Mouse (Mus musculus) adrenal gland, postnatal 10 days (tissue): Measurements from ENCODE around the gene Ercc6l. TPM values are rescaled to one million over a fixed set of nuclear protein-coding genes. Genes with fewer than 3 reads are reported as not detected.

Source experiments
- DNase-seq: peaks from one replicate; pipeline ENCODE4 v3.0.0; 2021; ENCODE audit warnings: mixed read lengths
- long read RNA-seq, 2 experiments: library from polyadenylated mRNA; stranded (forward); transcript quantifications; one replicate each; pipeline ENCODE4 v2.0.0; 2021
- total RNA-seq, 2 experiments: library from RNA; stranded (reverse); gene quantifications; 2 replicates each; pipeline ENCODE4 v1.2.3; 2021

Gene Ercc6l
- total RNA-seq: 1 to 10 TPM; 2.4 to 3.1 TPM
- long read RNA-seq, experiment 1, full-length matches to known transcripts: 1 of 1 reads
- long read RNA-seq, experiment 1, partial matches to known transcripts: 0 of 1 reads
- long read RNA-seq, experiment 1, other reads (novel, unspliced or antisense): 0 of 1 reads
- long read RNA-seq, experiment 2, full-length matches to known transcripts: 2 of 2 reads
- long read RNA-seq, experiment 2, partial matches to known transcripts: 0 of 2 reads
- long read RNA-seq, experiment 2, other reads (novel, unspliced or antisense): 0 of 2 reads

DNA sequence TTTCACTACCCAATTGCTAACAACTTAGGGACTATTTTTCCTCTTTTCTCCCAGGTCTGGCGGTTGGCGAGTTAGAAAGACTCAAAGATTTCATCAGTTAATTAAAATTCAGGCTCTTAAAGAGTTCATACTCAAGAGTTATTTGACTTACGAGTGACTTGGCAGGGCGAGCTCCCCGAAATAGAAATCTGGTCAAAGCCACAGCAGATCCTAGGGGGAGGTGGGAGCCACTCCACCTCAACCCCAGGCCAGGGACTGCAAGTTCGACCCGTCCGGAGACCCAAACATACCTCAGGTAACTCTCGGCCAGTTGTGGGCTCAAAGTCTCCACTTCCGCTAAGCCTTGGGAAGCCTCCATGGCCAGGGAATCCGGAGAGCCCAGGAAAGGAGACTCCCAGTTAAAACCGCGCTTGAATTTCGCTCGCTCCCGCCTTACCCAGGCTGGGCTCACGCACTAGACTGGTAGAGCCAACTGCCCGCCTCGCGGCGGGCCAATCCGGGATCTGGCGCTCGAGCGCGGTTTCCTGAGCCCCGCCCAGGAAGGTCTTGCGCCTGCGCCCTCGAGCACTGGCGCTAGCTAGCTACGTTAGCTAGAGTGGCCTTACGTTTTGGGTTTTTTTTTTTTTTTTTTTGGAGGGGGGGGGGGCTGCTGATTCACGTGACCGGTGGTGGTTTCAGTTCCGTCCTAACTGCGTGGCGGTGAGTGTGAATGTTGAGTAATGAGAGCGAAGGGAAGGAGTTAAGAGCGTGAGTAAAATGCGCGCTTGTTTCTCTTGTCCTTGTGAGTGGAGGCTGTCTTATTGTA lies at the start of gene Ercc6l:
Ercc6l (minus strand) TSS at position 474 of the 805 bp plus-strand sequence.
- peak; percentile 93 for DNase-seq

DNA sequence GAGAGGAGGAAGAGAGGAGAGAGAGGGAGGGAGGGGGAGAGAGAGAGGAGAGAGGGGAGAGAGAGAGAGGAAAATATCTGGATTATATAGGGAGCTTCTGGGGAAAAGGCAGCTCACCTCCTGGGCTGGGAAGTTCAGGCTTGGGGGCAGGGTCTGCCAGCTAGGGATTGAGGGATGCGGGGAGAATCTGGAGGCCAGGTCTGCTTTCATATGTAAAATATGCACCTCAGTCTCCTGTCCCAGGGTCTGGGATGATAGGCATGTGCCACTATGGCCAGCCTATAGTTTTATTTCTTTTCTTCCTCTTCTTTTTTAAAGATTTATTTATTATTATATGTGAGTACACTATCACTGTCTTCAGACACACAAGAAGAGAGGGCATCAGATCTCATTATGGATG lies 33.9 kb upstream of the Ercc6l start:
- DNase-seq: no peak

DNA sequence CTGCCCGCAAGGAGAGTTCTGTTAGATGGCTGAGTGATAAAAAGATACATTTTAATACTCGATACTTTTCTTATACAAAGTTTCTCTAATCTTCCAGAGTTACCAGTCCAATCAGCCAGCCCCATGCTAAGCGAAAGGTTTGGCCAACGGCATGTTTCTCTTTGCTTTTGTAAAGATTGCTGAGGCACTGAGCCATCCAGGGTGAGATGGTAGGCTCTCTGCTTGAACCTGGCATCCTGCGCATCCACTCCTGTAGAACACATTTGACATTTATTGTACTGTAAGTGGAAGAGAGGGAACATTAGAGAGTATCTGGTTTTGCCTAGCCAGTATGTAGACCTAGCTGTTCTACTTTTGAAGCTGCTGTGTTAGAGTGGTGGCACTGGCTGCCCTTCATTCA lies 32.7 kb upstream of the Ercc6l start:
- no peak for DNase-seq

DNA sequence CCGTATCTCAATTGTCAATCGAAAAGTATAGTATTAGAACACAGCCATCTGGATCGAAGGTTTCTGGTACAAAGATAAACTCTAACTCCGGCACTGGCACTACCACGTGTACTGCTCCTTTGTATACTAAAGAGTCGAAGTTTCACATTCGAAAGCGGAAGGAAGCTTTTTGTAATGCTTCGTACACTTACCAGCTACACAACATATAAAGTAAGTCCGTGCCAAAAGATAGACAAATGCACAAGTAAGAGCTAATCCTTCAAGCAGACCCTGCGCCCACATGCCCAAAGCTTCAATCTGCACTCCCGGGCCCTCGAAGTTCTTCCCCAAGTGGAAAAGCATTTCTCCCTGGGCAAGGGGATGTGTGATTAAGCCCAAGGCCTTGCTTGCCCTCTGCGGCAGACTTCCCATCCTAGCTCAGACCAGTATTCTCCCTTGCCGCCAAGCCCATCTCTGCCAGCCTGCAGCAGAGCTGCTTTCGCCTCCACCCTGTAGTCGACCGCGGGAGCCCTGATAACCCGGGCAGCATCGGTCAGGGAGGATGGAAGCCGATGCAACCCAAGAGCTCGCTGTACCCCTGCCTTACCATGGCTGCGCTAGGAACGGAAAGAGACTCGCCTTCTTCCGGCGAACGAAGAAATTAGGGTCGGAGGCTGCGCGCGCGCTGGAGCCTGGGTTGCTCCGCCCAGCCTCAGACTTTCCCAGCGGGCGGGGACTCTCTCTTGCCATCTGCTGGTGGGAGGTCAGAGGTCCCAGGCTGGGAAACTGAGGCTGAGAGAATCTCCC lies 32.0 kb upstream of the Ercc6l start, which contains the start of gene Rps4x:
Rps4x (minus strand) TSS at position 683 of the 786 bp plus-strand sequence.
- DNase-seq: peak; percentile 87

DNA sequence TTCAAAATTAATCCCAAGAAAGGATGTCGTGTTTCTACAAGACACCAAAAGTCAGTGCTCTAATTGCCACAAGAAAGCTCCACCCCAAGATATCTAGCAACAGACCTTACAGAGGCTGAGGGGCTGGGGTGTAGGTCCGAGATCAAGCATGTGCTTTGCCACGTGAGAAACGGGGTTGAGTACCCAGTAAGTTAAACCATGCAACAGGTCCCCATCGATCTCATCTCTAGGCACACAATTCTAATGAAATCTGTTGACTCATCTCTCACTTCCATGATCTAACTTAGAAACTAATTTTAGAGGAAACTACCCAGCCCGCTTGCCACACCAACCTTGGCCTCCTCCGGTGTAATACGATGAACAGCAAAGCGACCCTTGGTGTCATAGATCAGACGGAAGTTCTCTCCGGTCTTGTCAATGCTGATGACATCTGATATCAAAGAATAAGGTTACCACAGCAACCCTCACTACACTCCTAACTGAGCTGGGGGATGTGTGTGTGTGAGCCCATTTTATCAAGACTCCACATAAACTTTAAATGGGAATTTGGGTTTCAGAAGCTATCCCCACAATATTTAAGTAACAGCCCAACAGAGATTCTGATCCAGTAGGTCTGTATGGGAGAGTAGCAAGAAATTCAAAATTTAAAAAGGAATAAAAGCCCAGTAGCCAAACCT lies 30.3 kb upstream of the Ercc6l start:
- DNase-seq: no peak

DNA sequence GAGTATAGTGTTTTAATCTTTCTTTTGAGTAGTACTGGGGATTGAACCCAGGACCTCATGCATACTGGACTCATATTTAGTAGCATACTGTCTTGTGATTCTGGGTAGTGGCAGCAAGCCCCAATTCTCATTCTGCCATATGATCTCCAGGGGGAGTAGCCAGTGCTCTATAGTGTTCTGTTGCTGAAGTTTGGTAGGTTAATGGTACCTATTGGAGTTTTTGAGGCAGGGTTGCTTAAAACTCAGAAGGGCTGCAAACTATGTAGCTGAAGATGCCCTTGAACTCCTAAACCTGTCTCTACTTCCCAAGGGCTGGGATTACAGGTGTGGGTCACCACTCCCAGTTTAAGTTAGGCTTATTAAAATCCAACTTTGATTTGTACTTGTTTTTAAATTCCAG lies 25.7 kb upstream of the Ercc6l start:
- no peak for DNase-seq

DNA sequence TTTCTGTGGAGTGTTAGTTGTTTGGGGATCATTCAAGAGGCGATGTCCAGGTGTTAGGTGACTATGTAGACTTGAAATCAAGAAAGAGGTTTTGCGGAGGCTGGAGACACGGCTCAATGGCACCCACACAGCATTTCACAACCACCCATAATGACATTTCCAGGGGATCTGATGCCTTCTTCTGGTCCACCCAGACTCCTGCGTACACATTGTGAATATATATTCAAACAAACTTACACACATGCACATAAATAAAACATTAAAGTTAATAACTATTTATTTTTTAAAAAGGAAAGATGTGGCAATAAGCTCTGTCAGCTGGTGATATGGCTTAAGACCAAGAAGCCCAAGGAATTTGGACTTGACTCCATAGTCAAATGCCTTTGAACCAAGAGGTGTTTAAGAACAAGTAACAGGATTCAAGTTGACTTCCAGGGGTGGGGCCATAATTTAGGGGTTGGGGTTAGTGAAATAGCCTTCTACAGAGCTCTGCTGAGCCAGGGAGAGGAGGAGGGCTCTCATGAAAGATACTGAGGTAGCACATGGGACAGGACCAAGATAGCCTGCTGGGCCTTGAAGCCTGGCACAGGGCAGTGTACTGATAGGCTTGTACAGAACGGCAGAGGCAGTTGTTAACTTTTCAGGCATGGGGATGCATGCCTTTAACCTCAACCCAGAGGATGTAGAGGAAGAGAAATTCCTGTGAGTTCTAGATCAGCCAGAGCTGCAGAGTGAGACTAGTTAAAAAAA lies 18.8 kb upstream of the Ercc6l start:
- DNase-seq: no peak

DNA sequence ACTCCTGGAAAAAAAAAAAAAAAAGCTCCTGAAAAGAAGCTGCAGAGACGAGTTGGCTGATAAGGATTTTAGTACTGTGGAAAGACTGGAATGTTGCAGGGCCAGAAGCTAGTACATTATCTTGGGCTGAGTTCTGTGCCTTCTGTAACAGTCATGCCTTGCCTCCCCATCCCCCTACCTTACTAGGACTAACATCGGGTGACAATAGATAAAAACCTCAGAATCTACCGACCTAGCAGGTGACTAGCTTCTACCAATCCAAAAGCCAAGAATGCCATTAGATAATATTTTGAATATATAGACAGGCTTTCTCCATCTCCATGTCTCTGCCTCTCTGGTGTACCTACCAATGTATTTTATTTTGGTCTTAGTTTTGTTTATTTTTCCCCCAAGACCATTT lies 14.0 kb upstream of the Ercc6l start:
- no peak for DNase-seq

DNA sequence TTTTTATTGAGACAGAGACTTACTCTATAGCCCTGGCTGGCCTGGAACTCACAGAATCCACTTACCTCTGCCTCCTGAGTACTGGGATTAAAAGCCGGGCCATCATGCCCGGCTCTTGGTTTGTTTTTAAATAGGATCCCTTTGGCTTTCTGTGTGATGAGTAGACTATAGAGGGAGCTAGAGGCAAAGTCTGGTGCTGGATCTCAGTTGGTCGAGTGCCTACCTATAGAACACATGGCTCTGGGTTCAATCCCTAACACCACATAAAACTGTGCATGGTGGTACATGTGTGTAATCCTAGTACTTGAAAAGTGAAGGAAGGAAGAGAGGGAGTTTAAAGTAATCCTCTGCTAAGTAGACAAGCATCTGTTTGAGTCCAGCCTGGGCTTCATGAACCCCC lies 13.2 kb upstream of the Ercc6l start:
- no peak for DNase-seq

DNA sequence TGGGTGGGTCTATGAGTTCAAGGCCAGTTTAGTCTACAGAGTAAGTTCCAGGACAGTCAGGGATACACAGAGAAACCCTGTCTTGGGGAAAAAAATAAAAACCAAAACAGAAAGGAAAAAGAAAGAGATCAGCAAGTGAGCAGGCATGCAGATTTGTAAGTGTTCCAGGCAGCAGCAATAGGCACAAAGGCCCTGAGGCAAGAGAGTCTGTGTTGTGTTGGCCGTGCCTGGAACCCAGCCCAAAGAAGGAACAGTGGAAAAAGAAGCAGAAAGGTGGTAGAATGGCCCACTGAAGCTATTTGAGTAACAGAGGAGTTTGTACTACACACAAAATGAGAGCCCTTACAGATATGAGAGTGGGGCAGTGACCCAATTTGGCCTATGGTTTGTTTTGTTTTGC lies 12.8 kb upstream of the Ercc6l start:
- DNase-seq: no peak

DNA sequence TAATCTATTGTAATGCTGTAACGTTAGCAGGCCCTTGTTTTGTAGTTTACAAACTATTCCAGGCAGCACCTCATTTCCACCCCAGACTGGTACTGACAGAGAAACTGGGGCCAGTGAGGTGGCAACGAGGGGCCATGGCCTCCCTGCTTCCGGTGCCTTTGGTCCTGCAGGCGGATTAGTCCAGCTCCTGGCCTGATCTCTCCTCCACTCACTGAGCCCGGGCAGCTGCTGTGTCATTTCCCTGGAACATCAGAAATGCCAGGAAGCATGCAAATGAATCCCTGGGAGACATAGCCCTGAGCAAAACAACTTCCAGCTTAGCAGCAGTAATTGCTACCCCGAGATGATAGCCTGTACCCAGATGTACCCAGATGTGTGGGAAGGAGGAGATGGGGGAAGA lies 10.1 kb upstream of the Ercc6l start:
- DNase-seq: no peak

DNA sequence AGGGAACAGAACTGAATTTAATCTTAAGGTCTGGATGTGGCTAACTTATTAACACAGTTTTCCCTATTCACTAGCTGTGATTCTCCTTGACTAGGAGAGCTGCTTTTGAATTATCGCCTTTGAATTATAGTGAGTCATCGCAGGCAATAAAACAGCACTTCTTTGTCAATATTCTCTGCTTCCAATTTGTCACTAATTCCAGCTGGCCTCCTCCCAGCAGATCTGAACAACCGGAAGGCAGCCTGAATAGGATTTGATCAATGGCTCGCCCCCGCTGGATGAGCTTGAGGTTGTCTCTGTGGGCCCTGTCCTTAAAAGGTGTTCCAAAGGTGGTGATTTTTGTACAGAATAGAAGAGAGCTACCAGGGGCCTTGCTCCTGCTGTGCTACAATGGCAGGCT lies 9.6 kb upstream of the Ercc6l start:
- no peak for DNase-seq

DNA sequence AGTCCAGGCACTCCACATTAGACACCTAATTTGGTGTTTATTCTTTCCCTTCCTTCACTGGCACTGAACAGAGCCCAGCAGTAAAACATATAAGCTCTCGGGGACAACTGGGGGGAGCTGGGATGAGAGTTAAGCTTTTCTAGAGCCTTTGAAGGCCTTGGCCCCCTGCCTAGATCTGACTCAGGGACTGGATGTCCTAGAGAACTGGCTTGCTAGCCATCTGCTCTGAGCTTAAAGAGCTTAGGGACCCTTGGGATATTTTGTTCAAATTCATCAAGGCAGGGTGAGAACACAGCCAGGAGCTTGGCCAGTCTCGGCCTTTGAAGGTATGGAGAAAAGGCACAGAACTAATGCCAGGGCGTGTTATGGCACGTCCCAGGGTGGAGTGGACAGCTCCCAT lies 6.6 kb upstream of the Ercc6l start:
- DNase-seq: peak; percentile 61

DNA sequence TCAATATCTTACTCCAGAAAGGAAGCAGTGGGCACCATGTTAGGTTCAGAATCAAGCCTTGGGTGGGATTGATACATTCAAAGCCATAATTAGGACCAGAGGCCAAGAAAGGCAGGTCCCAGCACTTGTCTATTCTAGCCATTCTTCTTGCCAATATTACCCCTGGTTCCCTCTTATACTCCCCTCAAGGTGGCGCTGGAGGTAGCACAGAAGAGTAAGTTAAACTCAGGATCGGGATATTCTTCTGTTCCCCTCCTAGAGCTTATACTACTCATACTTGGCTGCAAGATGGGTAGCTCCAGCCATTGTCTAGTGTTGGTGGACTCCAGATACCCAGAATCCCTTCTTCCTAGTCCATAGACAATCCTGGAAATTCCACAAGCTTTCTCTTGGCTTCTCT lies 6.2 kb upstream of the Ercc6l start:
- DNase-seq: no peak

DNA sequence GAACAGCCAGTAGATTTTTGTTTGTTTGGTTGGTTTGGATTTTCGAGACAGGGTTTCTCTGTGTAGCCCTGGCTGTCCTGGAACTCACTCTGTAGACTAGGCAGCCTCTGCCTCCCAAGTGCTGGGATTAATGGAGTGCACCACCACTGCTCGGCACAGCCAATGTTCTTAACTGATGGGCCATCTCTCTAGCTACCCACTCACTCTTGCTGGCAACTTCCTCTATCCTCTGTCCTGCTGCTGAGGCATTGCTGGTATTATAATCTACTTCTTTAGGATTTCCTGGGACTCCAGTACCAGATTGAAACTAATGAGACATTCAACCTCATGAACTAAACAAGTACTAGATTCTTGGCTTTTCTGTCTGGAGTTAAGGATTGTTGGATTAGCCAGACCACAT lies 3.6 kb upstream of the Ercc6l start:
- no peak for DNase-seq

DNA sequence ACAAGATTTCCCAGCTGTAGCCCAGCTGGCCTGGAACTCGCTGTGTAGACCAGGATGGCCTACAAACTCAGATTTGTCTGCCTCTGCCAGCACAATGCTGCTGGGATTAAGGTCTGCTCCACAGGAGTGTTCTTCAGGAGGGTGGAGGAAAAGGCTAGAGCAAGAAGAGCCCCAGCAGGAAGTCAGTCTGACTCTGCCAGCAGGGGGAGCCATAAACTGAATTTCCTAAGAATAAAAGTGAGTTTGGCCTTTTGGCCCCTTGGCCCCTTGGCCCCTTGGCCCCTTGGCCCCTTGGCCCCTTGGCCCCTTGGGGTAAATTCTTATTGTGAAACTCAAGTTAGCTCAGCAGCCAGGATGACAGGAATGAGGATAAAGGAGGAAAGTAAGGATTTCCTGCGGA lies 2.9 kb upstream of the Ercc6l start:
- DNase-seq: peak; percentile 61

DNA sequence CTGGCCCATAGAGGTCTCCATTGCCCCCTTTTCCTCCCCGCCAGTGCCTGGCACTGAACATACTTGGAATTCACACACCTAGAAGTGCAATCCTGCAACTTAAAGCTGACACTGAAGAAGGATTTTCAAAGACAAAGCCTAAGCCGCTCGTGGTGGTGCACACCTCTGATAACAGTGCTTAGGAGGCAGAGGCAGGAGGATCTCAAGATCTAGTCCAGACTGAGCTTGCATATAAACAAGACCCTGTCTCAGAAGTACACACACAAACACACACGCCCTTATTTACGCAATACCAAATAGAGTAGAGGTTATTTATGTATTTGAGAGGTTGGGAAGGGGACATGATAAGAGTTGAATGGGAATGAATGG lies 516 bp upstream of the Ercc6l start:
- DNase-seq: no peak

DNA sequence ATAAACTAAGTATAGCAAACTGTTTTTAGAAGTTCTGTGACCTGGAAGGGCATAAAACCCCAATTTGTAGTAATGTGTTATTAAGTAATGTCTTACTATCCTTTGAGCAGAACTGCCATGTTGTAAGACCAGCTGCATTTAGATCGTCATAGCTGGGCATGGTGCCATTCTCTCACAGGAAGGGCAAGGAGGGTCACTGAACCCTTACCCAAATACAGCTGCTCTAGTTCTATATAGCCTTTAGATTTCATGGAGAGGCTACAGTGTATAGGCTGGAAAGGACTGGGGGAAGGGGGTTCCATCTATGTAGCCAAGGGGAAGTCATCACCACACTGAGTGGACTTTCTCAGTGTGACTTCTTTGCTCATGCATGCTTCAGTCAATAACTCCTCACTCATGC lies 15.7 kb downstream of the Ercc6l start:
- DNase-seq: no peak

DNA sequence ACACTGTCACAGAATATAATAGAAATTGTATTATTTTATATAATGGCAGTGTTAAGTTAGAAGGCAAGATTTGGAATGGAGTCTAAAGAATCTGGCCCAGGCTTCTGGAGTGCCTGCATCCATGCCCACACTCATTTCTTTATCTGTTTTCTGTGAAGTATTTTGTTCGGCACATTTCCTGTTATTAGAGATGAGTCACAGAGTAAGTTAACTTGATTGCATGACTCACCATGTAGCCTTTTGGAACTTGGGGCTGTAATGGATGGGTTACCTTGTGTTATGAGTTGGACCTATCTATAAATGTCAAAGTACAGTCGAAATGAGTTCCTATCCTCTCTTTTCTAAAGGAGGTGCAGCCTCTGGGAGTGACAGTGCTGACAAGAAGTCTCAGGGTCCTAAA lies 35.6 kb downstream of the Ercc6l start:
- no peak for DNase-seq

DNA sequence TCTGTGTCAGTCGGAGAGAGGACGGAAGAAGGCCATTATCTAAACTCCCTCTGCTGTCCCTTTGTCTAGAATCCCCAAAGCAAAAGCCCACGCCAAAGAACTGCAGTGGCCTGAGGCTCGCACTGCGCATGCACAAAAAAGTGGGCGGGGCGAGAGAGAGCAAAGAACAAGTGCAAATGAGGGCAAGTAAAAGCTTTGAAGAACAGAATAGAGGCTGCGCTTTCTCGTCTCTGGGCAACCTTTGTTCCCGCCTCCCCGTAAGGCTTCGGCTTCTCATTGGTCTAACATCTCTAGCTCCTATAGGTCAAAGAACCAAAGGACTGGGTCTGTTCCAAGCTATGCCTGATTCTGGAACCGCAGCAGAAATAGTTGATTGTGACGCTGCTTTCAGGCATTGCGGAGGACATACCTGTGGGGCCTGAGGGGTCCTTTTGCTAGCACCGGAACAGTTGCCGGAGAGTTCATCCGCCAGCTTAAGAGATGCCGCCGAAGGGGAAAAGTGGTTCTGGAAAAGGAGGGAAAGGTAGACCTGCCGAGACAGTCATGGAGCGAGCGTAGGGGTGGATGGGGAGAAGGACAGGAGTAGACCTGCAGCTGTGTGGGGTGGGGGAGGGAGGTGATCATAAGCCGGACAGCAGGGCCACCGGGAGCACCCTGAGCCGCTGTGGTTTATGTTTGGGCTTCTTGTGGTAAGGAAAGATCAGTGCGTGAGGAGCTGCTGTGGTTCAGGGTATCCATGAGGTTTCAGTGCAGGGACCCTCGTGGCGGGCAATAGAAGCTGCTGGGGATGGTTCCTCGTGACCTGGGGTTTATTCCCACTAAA lies 37.6 kb downstream of the Ercc6l start, which contains the start of gene Pin4:
Pin4 (plus strand) TSS at position 406 of the 823 bp plus-strand sequence.
- peak; percentile 92 for DNase-seq

DNA sequence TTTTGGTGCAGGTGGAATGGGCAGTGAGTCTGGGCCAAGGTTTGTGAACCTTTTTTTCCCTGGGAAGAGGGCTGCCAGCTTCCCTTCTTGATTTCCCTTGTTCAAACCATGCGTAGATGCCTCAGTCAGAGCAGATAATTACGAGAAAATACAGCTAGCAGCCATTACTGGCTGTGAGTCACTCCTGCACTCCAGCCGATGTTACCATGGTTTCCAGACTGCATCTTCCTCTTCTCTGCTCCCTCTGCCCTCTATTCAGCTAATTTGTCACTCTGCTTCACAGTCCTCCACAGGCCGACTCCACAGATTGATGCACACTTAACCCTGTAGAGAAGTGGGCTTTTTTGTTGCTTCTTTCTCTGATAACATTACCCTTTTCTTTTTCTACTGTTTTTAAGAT lies 41.2 kb downstream of the Ercc6l start:
- DNase-seq: no peak
